Mouse (Mus musculus) CD4-positive, CD25-positive, alpha-beta regulatory T cell, adult 9 weeks (primary cell): Measurements from ENCODE around the gene Zfp160. TPM values are rescaled to one million over a fixed set of nuclear protein-coding genes. Genes with fewer than 3 reads are reported as not detected.

ENCODE experiments used
- polyA plus RNA-seq: library from polyadenylated mRNA; unstranded; fragments of 100-300 nt; shearing (Covaris generic); gene quantifications from one replicate; pipeline ENCODE4 v1.2.1, GENCODE M21; 2017

Zfp160 gene
- 20.1 TPM for polyA plus RNA-seq

DNA sequence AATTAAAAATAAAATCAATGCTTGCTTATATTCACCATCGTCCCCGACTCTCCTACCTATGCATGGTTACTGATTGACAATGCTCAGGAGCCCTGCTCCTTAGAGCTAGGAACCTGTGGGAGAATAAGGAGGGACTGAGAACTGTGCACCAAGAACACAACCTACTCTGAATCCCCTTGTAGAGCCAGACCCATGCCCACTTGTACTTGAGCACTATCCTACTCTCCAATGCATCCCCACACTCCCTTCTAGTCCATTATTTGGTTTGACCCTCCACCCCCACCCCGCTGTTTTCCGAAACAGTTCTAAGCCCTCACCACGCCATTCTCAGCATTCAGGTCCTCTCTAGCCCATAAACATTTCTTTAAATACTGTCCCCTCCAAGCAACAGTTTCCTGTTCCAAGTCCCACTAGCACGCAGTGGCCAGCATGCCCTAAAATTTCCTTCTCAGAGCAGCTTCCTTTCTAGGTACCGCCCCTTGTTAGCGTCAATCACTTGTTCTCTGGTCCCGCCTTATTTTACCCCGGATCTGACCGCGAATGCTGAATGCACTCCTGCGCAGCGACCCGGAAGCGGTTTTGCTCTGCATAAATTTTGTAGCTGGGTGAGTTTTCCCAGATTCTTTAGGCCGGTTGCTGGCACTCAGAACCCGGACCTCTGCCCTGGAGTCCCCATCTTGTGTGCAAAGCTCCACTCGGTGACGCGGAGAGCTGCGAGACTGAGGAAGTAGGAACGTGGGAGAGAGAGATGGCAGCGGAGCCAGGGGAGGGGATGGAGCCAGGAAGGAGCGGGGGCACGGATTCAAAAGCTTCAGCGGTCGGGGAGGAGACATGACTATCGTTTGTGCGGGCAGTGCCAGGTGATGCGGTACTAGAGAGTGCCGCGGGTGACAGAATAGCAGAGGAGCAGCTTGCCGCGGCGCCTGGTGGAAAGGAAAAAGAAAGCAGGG lies at the start of gene Zfp160:
Gene Zfp160 (plus strand): TSS at position 522 of the 950 bp plus-strand sequence.

DNA sequence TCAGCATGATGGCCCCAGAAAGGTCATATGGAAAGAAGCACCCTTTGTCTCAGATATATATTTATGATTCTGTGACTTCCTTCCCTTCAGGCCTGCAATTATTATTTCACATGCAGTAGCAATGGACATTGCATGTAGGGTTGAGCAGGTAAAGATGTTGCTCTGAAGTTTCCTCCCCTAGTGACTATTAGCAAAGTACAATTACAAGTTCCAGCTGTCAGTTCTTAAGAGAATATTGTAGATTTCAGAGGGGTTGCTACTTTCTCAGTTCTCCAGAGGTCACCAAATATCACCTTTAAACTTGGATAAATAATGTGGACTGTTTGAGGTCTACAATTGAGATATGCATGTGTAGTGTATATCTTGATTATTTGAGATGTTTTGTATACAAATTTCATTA lies 12.3 kb upstream of the Zfp160 start, which contains the start of gene Vmn1r233:
Gene Vmn1r233 (minus strand): TSS at position 101 of the 400 bp plus-strand sequence.

Other genes with a start within 250 kb of the Zfp160 start
- not detected for gene Vmn1r228, start 222.7 kb upstream of the Zfp160 start, polyA plus RNA-seq
- not detected for gene Vmn1r229, start 197.3 kb upstream of the Zfp160 start, polyA plus RNA-seq
- gene Vmn1r230, start 168.5 kb upstream of the Zfp160 start, polyA plus RNA-seq: not detected
- gene Vmn1r231, start 103.8 kb upstream of the Zfp160 start, polyA plus RNA-seq: not detected
- gene Vmn1r232, start 89.2 kb upstream of the Zfp160 start, polyA plus RNA-seq: not detected
- gene Ppp2r1a, start 63.6 kb upstream of the Zfp160 start, polyA plus RNA-seq: 308 TPM
- gene Vmn1r233, start 12.4 kb upstream of the Zfp160 start, polyA plus RNA-seq: 0.09 TPM
- not detected for gene Vmn1r234, start 217.2 kb downstream of the Zfp160 start, polyA plus RNA-seq
- not detected for gene Vmn1r235, start 247.5 kb downstream of the Zfp160 start, polyA plus RNA-seq